Mouse (Mus musculus) heart, embryonic 14.5 days (tissue): ENCODE measurements around the gene Kif11. TPM values are rescaled to one million over a fixed set of nuclear protein-coding genes. Genes with fewer than 3 reads are reported as not detected.

Experiments used
- ATAC-seq: fragments of 200-750 bp; cut with Nextera tagmentation; 2 replicates; pipeline ENCODE4 v1.8.0; 2017; ENCODE audit warnings: low read depth, moderate TSS enrichment; ENCODE audit not compliant: insufficient number of reproducible peaks, insufficient read depth, low FRiP score
- H3K27ac ChIP-seq, 2 experiments: fragments of 200-500 bp in 1 of 2; fragments of 300-500 bp in 1 of 2; sonication (generic) in 1 of 2; replicated peaks in 1 of 2; 2 replicates each; pipeline ENCODE4 v1.5.1; 2012 to 2014; ENCODE audit warnings: low read depth in 2 of 2, low read length in 2 of 2, control low read depth in 1 of 2, mild to moderate bottlenecking in 1 of 2, mixed read lengths in 1 of 2; ENCODE audit not compliant: control insufficient read depth in 1 of 2, insufficient read depth in 1 of 2
- H3K27me3 ChIP-seq: fragments of 300-500 bp; sonication (generic); 2 replicates; pipeline ENCODE4 v1.6.1; 2014; ENCODE audit warnings: mild to moderate bottlenecking, low read length, control low read depth; ENCODE audit not compliant: control insufficient read depth, insufficient read depth
- H3K36me3 ChIP-seq: fragments of 300-500 bp; sonication (generic); 2 replicates; pipeline ENCODE4 v1.6.1; 2014; ENCODE audit warnings: mild to moderate bottlenecking, control low read depth, low read length, mixed read lengths; ENCODE audit not compliant: control insufficient read depth, insufficient read depth
- H3K4me1 ChIP-seq, 2 experiments: fragments of 200-500 bp in 1 of 2; fragments of 300-500 bp in 1 of 2; sonication (generic) in 1 of 2; 2 replicates each; pipeline ENCODE4 v1.6.1; 2012 to 2014; ENCODE audit warnings: low read length in 2 of 2, control low read depth in 1 of 2, mixed read lengths in 1 of 2; ENCODE audit not compliant: control insufficient read depth in 2 of 2, insufficient read depth in 2 of 2
- H3K4me2 ChIP-seq: fragments of 300-500 bp; sonication (generic); 2 replicates; pipeline ENCODE4 v1.6.1; 2014; ENCODE audit warnings: mild to moderate bottlenecking, low read length
- H3K4me3 ChIP-seq, 2 experiments: fragments of 200-500 bp in 1 of 2; fragments of 300-500 bp in 1 of 2; sonication (generic) in 1 of 2; 2 replicates each; pipeline ENCODE4 v1.5.1; 2012 to 2014; ENCODE audit warnings: low read length in 2 of 2, mild to moderate bottlenecking in 2 of 2, control low read depth in 1 of 2, low read depth in 1 of 2, moderate library complexity in 1 of 2; ENCODE audit not compliant: control insufficient read depth in 1 of 2, insufficient read depth in 1 of 2
- H3K9ac ChIP-seq: fragments of 300-500 bp; sonication (generic); 2 replicates; pipeline ENCODE4 v1.6.1; 2014; ENCODE audit warnings: mild to moderate bottlenecking, low read length
- H3K9me3 ChIP-seq: fragments of 300-500 bp; sonication (generic); 2 replicates; pipeline ENCODE4 v1.6.1; 2016; ENCODE audit warnings: low read length, control low read depth; ENCODE audit not compliant: control insufficient read depth
- WGBS: fragments of 180-500 bp; shearing (Covaris S2); extraction: QIAGEN DNeasy Blood & Tissue Kit; methylation state at CpG from one replicate; pipeline ENCODE4 v1.1.7; 2014; 5-methylcytosine and 5-hydroxymethylcytosine counted together
- polyA plus RNA-seq: library from polyadenylated mRNA; unstranded; fragments of >200 nt; fragmentation: Nextera tagmentation; extraction: Ambion mirVana; gene quantifications from 2 replicates; pipeline ENCODE4 v1.2.1, GENCODE M21; 2014

Kif11 gene
- polyA plus RNA-seq, 1 experiment from 2014 or later: 48.0 TPM

GRCm38 (mm10) chr19:37448212-37448611 is 72.0 kb downstream of the Kif11 start:
- Histone ChIP-seq H3K36me3 (no peaks in the 10 kb centered on the region), H3K4me2 (no peak overlapping the region), H3K4me1 (peaks cover 3 to 5% of the 10 kb centered on the region in 2 experiments), H3K4me3 (no peak overlapping the region), H3K27me3 (peaks cover 5% of the 10 kb centered on the region; the same call in 1 of the 2 replicates), H3K9me3 (no peaks in the 10 kb centered on the region), H3K9ac (no peak overlapping the region), H3K27ac (no peak overlapping the region)
- 62% methylated on average over 5 of the region's 5 CpGs for WGBS
- no peak for ATAC-seq

DNA sequence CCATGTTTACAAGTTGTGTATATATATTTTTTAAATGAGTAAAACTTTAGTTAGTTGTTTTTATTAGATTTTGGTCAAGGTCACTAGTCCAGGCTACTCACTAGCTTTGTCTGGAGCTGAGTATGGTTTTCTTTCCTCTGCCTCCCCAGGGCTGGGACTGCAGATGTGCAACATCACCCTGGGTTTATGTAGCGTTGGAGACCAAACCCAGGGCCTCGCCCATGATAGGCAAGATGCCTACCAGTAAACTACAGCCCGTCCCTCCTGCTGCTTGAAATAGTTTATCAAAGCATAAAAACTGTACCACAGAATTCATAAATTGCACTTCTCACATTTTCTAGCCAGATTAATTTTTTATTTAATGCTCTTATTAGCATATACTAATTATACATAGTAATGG is 73.0 kb downstream of the Kif11 start:
- Histone ChIP-seq H3K27me3 (peaks cover 5% of the 10 kb centered on the region; the same call in 1 of the 2 replicates), H3K4me2 (no peak overlapping the region), H3K4me1 (no peaks in the 10 kb centered on the region), H3K36me3 (no peaks in the 10 kb centered on the region), H3K9ac (no peak overlapping the region), H3K27ac (no peak overlapping the region), H3K9me3 (no peaks in the 10 kb centered on the region), H3K4me3 (no peak overlapping the region)
- ATAC-seq: no peak
- WGBS: 90% methylated on average over 3 of the region's 3 CpGs

DNA sequence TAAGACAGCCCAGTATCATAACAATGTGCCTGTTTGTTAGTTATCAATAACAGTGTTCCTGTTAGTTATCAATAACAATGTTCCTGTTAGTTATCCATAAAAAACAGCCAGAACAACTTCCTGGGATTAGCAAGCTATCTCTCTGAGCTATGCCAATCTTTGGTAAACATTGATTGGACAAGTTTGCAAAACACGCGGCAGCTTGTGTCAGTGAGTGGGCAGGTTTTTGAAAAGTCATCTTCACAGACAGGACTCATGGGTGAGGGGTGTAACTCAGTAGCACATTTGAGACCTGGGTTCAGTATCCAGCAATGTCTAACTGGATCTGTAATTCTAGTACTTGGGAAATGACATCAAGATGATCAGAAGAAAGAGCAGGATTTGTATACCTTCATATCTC is 79.3 kb downstream of the Kif11 start:
- H3K4me2 ChIP-seq: no peak overlapping the region
- no peaks in the 10 kb centered on the region for H3K27me3 ChIP-seq
- no peak overlapping the region for H3K4me3 ChIP-seq
- no peak for ATAC-seq
- no peak overlapping the region for H3K27ac ChIP-seq
- H3K9me3 ChIP-seq: no peaks in the 10 kb centered on the region
- no peak overlapping the region for H3K9ac ChIP-seq
- no peaks in the 10 kb centered on the region for H3K4me1 ChIP-seq
- no peaks in the 10 kb centered on the region for H3K36me3 ChIP-seq
- WGBS: 87% methylated on average over 2 of the region's 2 CpGs

GRCm38 (mm10) chr19:37455961-37456360 is 79.8 kb downstream of the Kif11 start:
- no peaks in the 10 kb centered on the region for H3K36me3 ChIP-seq
- no peak overlapping the region for H3K4me3 ChIP-seq
- ATAC-seq: no peak
- 0 out of 2 replicates have a peak, but pooled peaks cover 3% of the 10 kb centered on the region for H3K9me3 ChIP-seq
- H3K4me2 ChIP-seq: no peak overlapping the region
- no peak overlapping the region for H3K9ac ChIP-seq
- H3K4me1 ChIP-seq: no peaks in the 10 kb centered on the region
- H3K27ac ChIP-seq: no peak overlapping the region
- WGBS: 92% methylated on average over 1 of the region's 1 CpGs
- no peaks in the 10 kb centered on the region for H3K27me3 ChIP-seq

GRCm38 (mm10) chr19:37458013-37458412 is 81.8 kb downstream of the Kif11 start:
- no peak for ATAC-seq
- 80% methylated on average over 6 of the region's 6 CpGs for WGBS

DNA sequence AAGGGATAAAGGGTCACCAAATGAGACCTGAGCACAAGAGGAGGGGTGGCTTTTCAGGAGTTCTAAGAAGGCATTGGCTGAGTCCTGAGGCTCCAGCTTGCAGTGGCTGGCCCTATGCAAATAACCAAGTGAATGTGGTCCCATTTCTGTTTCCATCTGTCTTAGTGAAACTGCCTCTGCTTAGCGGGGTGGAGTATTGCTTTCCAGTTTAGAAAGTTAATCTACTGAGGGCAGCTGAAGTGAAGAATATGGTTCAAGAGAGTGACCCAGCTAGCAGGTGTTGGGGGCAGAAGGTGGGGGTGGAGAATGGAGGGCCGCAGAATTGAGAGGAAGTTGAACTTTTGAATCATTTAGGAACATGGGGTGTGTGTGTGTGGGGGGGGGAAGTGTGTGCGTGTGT is 90.2 kb downstream of the Kif11 start:
- WGBS: 84% methylated on average over 3 of the region's 3 CpGs
- Histone ChIP-seq H3K27ac (no peak overlapping the region), H3K9ac (no peak overlapping the region), H3K4me2 (no peak overlapping the region), H3K36me3 (no peaks in the 10 kb centered on the region), H3K27me3 (no peaks in the 10 kb centered on the region), H3K4me1 (no peaks in the 10 kb centered on the region), H3K9me3 (no peaks in the 10 kb centered on the region), H3K4me3 (no peak overlapping the region)
- no peak for ATAC-seq

More at GRCm38 (mm10) chr19:37458013-37458412, 81.8 kb downstream of the Kif11 start:
- H3K36me3 ChIP-seq: no peaks in the 10 kb centered on the region
- H3K4me2 ChIP-seq: no peak overlapping the region
- H3K4me3 ChIP-seq: no peak overlapping the region
- no peak overlapping the region for H3K27ac ChIP-seq
- no peak overlapping the region for H3K9ac ChIP-seq
- no peaks in the 10 kb centered on the region for H3K4me1 ChIP-seq
- H3K27me3 ChIP-seq: no peaks in the 10 kb centered on the region
- 0 out of 2 replicates have a peak, but pooled peaks cover 6% of the 10 kb centered on the region for H3K9me3 ChIP-seq

GRCm38 (mm10) chr19:37466978-37467377 is 90.8 kb downstream of the Kif11 start:
- H3K4me1 ChIP-seq: no peaks in the 10 kb centered on the region
- H3K4me3 ChIP-seq: no peak overlapping the region
- H3K36me3 ChIP-seq: no peaks in the 10 kb centered on the region
- H3K27me3 ChIP-seq: no peaks in the 10 kb centered on the region
- 81% methylated on average over 5 of the region's 5 CpGs for WGBS
- H3K4me2 ChIP-seq: no peak overlapping the region
- no peak for ATAC-seq
- no peaks in the 10 kb centered on the region for H3K9me3 ChIP-seq
- no peak overlapping the region for H3K9ac ChIP-seq
- H3K27ac ChIP-seq: no peak overlapping the region

GRCm38 (mm10) chr19:37468841-37469566 is 92.8 kb downstream of the Kif11 start:
- no peaks in the 10 kb centered on the region for H3K4me1 ChIP-seq
- no peak overlapping the region for H3K4me3 ChIP-seq
- H3K9me3 ChIP-seq: no peaks in the 10 kb centered on the region
- no peak for ATAC-seq
- no peak overlapping the region for H3K27ac ChIP-seq
- no peak overlapping the region for H3K9ac ChIP-seq
- no peaks in the 10 kb centered on the region for H3K27me3 ChIP-seq
- H3K36me3 ChIP-seq: no peaks in the 10 kb centered on the region
- no peak overlapping the region for H3K4me2 ChIP-seq
- WGBS: 64% methylated on average over 6 of the region's 6 CpGs
